Mouse (Mus musculus): ENCODE results near the gene Trpm2.

DNA sequence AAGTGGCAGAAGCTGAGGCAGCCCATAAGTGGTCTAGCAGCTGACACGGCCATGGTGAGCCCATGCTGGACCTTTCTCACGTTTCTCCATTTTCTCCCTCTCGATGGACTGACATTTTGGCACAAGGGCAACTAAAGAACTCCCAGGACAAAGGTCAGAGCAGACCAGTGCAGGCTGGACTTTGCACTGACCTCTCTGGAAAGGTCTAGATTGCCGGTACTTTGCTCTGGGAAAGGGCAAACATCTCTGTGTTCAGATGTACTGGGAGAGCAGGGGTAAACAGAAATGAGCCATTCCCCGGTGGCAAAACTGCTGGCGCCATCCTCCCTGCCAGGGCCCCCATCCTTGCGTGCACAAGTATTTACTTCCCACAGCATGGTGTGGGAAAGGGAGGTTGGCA lies 70.2 kb downstream of the Trpm2 start:
- TF ChIP-seq CTCF (IDR thresholded peaks at IDR 0.05; ENCODE audit: extremely low read depth, insufficient read depth, low read length), result no peak
- TF ChIP-seq POLR2A (IDR thresholded peaks at IDR 0.05; ENCODE audit: extremely low read depth, insufficient read depth, low read length), result no peak
